Mouse (Mus musculus) embryonic facial prominence, embryonic 13.5 days (tissue): Measurements from ENCODE around the gene Cxcl5. TPM values are rescaled to one million over a fixed set of nuclear protein-coding genes. Genes with fewer than 3 reads are reported as not detected.
"Not testable (repeated sequence)": the region's sequence is repeated elsewhere in the genome, so short reads cannot be mapped to it uniquely, and the experiment has no call there.

Source experiments
- ATAC-seq: fragments of 200-750 bp; cut with Nextera tagmentation; 2 replicates; pipeline ENCODE4 v1.8.0; 2017; ENCODE audit warnings: low read depth; ENCODE audit not compliant: insufficient number of reproducible peaks, insufficient read depth, low FRiP score, low TSS enrichment
- H3K27ac ChIP-seq: fragments of 300-500 bp; sonication (generic); 2 replicates; pipeline ENCODE4 v1.5.1; 2015; ENCODE audit warnings: moderate library complexity, mild to moderate bottlenecking, inconsistent platforms
- H3K27me3 ChIP-seq: fragments of 300-500 bp; sonication (generic); 2 replicates; pipeline ENCODE4 v1.6.1; 2015; ENCODE audit warnings: mild to moderate bottlenecking, inconsistent platforms
- H3K36me3 ChIP-seq: fragments of 300-500 bp; sonication (generic); 2 replicates; pipeline ENCODE4 v1.6.1; 2015; ENCODE audit warnings: mild to moderate bottlenecking, inconsistent platforms
- H3K4me1 ChIP-seq: fragments of 300-500 bp; sonication (generic); 2 replicates; pipeline ENCODE4 v1.6.1; 2015; ENCODE audit warnings: inconsistent platforms
- H3K4me2 ChIP-seq: fragments of 300-500 bp; sonication (generic); 2 replicates; pipeline ENCODE4 v1.6.1; 2015; ENCODE audit warnings: moderate library complexity, mild to moderate bottlenecking, inconsistent platforms
- H3K4me3 ChIP-seq: fragments of 300-500 bp; sonication (generic); 2 replicates; pipeline ENCODE4 v1.5.1; 2015; ENCODE audit warnings: mild to moderate bottlenecking, inconsistent platforms
- H3K9ac ChIP-seq: fragments of 300-500 bp; sonication (generic); 2 replicates; pipeline ENCODE4 v1.6.1; 2015; ENCODE audit warnings: mild to moderate bottlenecking, inconsistent platforms
- H3K9me3 ChIP-seq: fragments of 300-500 bp; sonication (generic); 2 replicates; pipeline ENCODE4 v1.6.1; 2016; ENCODE audit warnings: inconsistent platforms
- WGBS: fragments of 180-500 bp; shearing (Covaris S2); methylation state at CpG from one replicate; pipeline ENCODE4 v1.1.7; 2015; ENCODE audit warnings: mixed read lengths; 5-methylcytosine and 5-hydroxymethylcytosine counted together
- microRNA-seq: library from miRNA; unstranded; fragments of <30 nt; microRNA quantifications from one replicate; pipeline ENCODE4, GENCODE M21; 2016
- polyA plus RNA-seq: library from polyadenylated mRNA; unstranded; fragments of >200 nt; fragmentation: Nextera tagmentation; extraction: Ambion mirVana; gene quantifications from 2 replicates; pipeline ENCODE4 v1.2.1, GENCODE M21; 2015

The Cxcl5 gene
- polyA plus RNA-seq, 1 experiment from 2014 or later = 1.7 TPM

- no peak for ATAC-seq
- Histone ChIP-seq H3K36me3 (no peaks in the 10 kb centered on the region), H3K27ac (no peak overlapping the region)
Observed at GRCm38 (mm10) chr5:90788114-90788513, 29.0 kb downstream of the Cxcl5 start.

DNA sequence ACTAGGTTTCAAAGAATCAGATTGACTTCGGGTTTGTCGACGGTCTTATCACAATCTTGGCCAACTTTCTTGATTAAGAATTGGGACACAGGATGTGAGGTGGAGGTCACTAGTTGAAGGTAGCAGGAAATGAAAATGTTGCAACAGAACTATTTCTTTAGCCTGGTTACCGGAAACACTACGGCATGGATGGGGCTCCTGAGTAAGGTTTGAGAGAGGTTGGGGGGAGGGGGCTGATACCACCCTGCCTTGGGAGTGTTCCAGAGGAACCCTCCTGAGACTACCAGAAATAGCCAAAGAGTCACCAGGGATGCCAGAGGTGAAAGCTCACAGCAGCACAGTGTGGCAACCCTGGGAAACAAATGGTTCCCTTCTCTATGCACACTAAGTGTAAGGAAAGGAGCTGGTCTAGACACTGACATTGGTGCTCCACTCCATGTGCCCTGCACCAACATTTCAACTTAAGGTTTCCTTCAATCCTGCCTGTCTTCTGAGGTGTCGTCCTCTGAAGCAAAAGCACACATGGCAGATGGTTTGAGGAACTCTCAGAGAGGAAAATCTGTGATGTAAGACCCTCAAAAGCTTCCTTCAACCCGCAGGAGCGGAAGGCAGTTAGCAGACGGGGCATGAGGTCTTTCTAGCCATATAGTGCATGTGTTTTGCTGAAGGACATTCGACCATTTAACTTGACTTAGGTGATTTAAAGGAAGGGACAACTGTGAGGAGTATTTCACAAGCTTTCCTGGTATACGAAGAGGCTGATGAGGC is 30.3 kb downstream of the Cxcl5 start:
- Histone ChIP-seq H3K4me2 (no peak overlapping the region), H3K36me3 (no peaks in the 10 kb centered on the region), H3K4me3 (no peak overlapping the region), H3K27me3 (peaks cover 11% of the 10 kb centered on the region; the same call in 1 of the 2 replicates), H3K27ac (no peak overlapping the region), H3K9me3 (no peaks in the 10 kb centered on the region), H3K4me1 (peaks cover 17% of the 10 kb centered on the region), H3K9ac (no peak overlapping the region)
- no peak for ATAC-seq
- WGBS = 77% methylated on average over 11 of the region's 11 CpGs

More at GRCm38 (mm10) chr5:90788114-90788513, 29.0 kb downstream of the Cxcl5 start:
- no peak overlapping the region for H3K4me2 ChIP-seq
- peaks cover 12% of the 10 kb centered on the region for H3K4me1 ChIP-seq
- H3K27me3 ChIP-seq = peaks cover 11% of the 10 kb centered on the region; the same call in 1 of the 2 replicates
- H3K4me3 ChIP-seq = no peak overlapping the region
- no peak overlapping the region for H3K9ac ChIP-seq
- no peaks in the 10 kb centered on the region for H3K9me3 ChIP-seq
- WGBS = 73% methylated on average over 4 of the region's 4 CpGs

- Histone ChIP-seq H3K27me3 (peaks cover 8% of the 10 kb centered on the region; the same call in 1 of the 2 replicates), H3K27ac (no peak overlapping the region), H3K36me3 (no peaks in the 10 kb centered on the region), H3K9ac (no peak overlapping the region), H3K4me2 (no peak overlapping the region), H3K9me3 (no peaks in the 10 kb centered on the region), H3K4me3 (no peak overlapping the region), H3K4me1 (peaks cover 18% of the 10 kb centered on the region)
- no peak for ATAC-seq
- 58% methylated on average over 8 of the region's 8 CpGs for WGBS
Observed at GRCm38 (mm10) chr5:90790074-90790502, 30.9 kb downstream of the Cxcl5 start.

- H3K27ac ChIP-seq = no peak within 1 kb of the TSS
- H3K4me1 ChIP-seq = peaks cover 10% of the 10 kb centered on the region
- no peak within 1 kb of the TSS for H3K4me3 ChIP-seq
- 64% methylated on average over 5 of the region's 5 CpGs for WGBS
- no peaks in the 10 kb centered on the region for H3K36me3 ChIP-seq
- H3K9ac ChIP-seq = no peak within 1 kb of the TSS
- H3K9me3 ChIP-seq = no peaks in the 10 kb centered on the region
- ATAC-seq = no peak
- no peak within 1 kb of the TSS for H3K4me2 ChIP-seq
- H3K27me3 ChIP-seq = no peaks in the 10 kb centered on the region
Observed at GRCm38 (mm10) chr5:90794195-90794625, 35.0 kb downstream of the Cxcl5 start, which contains the start of gene Cxcl15. Gene Cxcl15, plus strand, starts transcription at chr5:90794534.

GRCm38 (mm10) chr5:90795392-90795791 is 36.2 kb downstream of the Cxcl5 start:
- 91% methylated on average over 2 of the region's 2 CpGs for WGBS
- H3K4me2 ChIP-seq, H3K27ac ChIP-seq, H3K4me1 ChIP-seq, H3K27me3 ChIP-seq, H3K36me3 ChIP-seq, H3K9me3 ChIP-seq, H3K9ac ChIP-seq, H3K4me3 ChIP-seq, ATAC-seq: not testable (repeated sequence)

GRCm38 (mm10) chr5:90804574-90804973 is 45.4 kb downstream of the Cxcl5 start:
- no peak overlapping the region for H3K4me2 ChIP-seq
- H3K9me3 ChIP-seq = no peaks in the 10 kb centered on the region
- no peak overlapping the region for H3K27ac ChIP-seq
- no peaks in the 10 kb centered on the region for H3K36me3 ChIP-seq
- H3K4me1 ChIP-seq = peaks cover 5% of the 10 kb centered on the region
- no peaks in the 10 kb centered on the region for H3K27me3 ChIP-seq
- H3K4me3 ChIP-seq = no peak overlapping the region
- H3K9ac ChIP-seq = no peak overlapping the region
- ATAC-seq = no peak

GRCm38 (mm10) chr5:90806050-90806449 is 46.9 kb downstream of the Cxcl5 start:
- Histone ChIP-seq H3K4me2 (no peak overlapping the region), H3K9ac (no peak overlapping the region), H3K4me1 (peaks cover 5% of the 10 kb centered on the region), H3K36me3 (no peaks in the 10 kb centered on the region), H3K4me3 (no peak overlapping the region), H3K27me3 (no peaks in the 10 kb centered on the region), H3K9me3 (no peaks in the 10 kb centered on the region), H3K27ac (no peak overlapping the region)
- ATAC-seq = no peak

DNA sequence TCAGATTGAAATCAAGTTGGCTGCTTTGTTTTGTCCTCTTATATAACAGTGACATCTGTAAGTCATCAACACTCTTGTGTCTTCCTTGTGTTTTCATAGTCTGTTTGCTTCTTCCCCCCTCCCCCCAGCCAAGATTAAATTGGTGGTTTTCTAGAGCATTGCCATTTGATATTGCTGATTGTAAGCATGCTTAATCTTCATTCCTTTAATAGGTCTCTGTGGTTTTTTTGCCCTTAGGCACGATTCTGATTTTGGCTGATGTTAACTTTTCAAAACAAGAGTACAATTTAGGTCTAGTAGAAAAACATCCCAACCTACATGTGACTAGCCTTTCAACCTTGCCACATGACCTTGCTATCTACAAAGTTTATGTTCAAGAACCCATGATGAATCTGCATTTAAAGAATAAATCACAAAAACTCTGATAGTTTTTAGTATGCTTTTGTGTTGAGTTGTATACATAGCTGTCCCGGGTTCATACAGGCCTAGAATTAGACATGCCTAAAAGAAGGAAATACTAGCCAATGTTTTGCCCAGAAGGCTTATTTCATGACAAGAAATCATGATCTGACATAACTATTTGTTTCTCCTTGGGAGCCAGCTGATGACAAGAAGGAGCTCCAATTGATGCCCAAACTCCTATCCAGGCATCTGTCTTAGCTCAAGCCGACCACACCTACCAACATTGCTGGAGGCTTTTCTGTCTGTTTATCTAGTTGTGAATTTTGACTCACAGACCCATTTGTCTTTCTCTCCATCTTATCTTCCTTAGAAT is 48.2 kb downstream of the Cxcl5 start:
- no peak overlapping the region for H3K4me3 ChIP-seq
- H3K9me3 ChIP-seq = no peaks in the 10 kb centered on the region
- no peaks in the 10 kb centered on the region for H3K36me3 ChIP-seq
- H3K27me3 ChIP-seq = no peaks in the 10 kb centered on the region
- H3K4me2 ChIP-seq = no peak overlapping the region
- WGBS = 43% methylated on average over 3 of the region's 3 CpGs
- no peak overlapping the region for H3K27ac ChIP-seq
- H3K9ac ChIP-seq = no peak overlapping the region
- ATAC-seq = no peak
- peaks cover 5% of the 10 kb centered on the region for H3K4me1 ChIP-seq

Small RNA genes lying within 50 kb of the gene (microRNA-seq; reads per million reads assigned to microRNA genes)
- not detected for gene Gm24322

Other genes with a start within 250 kb of the Cxcl5 start
- gene Afm, start 240.4 kb upstream of the Cxcl5 start, polyA plus RNA-seq = 0.50 TPM in 1 of 2 replicates, not detected in the other
- not detected in 2 replicates for gene 5830473C10Rik, start 198.3 kb upstream of the Cxcl5 start, polyA plus RNA-seq
- 1.3 and 1.5 TPM in 2 replicates for gene Rassf6, start 118.7 kb upstream of the Cxcl5 start, polyA plus RNA-seq
- 8.0 and 10.0 TPM in 2 replicates for gene Ppbp, start 9.2 kb downstream of the Cxcl5 start, polyA plus RNA-seq
- gene Pf4, start 13.1 kb downstream of the Cxcl5 start, polyA plus RNA-seq = 62.7 and 65.2 TPM in 2 replicates
- gene Cxcl3, start 26.7 kb downstream of the Cxcl5 start, polyA plus RNA-seq = 0.41 TPM in 1 of 2 replicates, not detected in the other
- 0.13 TPM in 1 of 2 replicates, not detected in the other for gene Cxcl15, start 35.2 kb downstream of the Cxcl5 start, polyA plus RNA-seq
- 0.38 and 1.5 TPM in 2 replicates for gene Cxcl1, start 131.9 kb downstream of the Cxcl5 start, polyA plus RNA-seq
- gene Cxcl2, start 144.5 kb downstream of the Cxcl5 start, polyA plus RNA-seq = 0.23 TPM in 1 of 2 replicates, not detected in the other
- gene Mthfd2l, start 171.8 kb downstream of the Cxcl5 start, polyA plus RNA-seq = 60.1 and 67.4 TPM in 2 replicates